Mouse (Mus musculus) embryonic fibroblast, embryonic 13.5 days (primary cell): Measurements from ENCODE around the gene Prn.

Source experiments
- CTCF ChIP-seq: IDR thresholded peaks from 2 replicates; pipeline ENCODE4 v1.5.1; 2011; ENCODE audit warnings: mild to moderate bottlenecking, control low read depth, low read length, moderate library complexity, borderline replicate concordance; ENCODE audit not compliant: insufficient read depth
- POLR2A ChIP-seq: IDR thresholded peaks from 2 replicates; pipeline ENCODE4 v1.6.1; 2011; ENCODE audit warnings: low read depth, mild to moderate bottlenecking, control low read depth, low read length, moderate library complexity

GRCm38 (mm10) chr2:132004495-132005136 is 94.9 kb downstream of the Prn start:
- TF ChIP-seq CTCF: no peak
- no peak for TF ChIP-seq POLR2A
